Mouse (Mus musculus) ES-Bruce4 (cell line): ENCODE data around the gene Fat2. TPM values are rescaled to one million over a fixed set of nuclear protein-coding genes. Genes with fewer than 3 reads are reported as not detected.

ENCODE experiments used
- H3K27ac ChIP-seq: 2 replicates; pipeline ENCODE4 v1.5.1; 2012; ENCODE audit warnings: low read length, inconsistent platforms; ENCODE audit not compliant: insufficient read depth
- H3K27me3 ChIP-seq: 2 replicates; pipeline ENCODE4 v1.6.1; 2012; ENCODE audit warnings: mild to moderate bottlenecking, low read length, inconsistent platforms; ENCODE audit not compliant: control insufficient read depth, poor library complexity, insufficient read depth, severe bottlenecking
- H3K36me3 ChIP-seq: 2 replicates; pipeline ENCODE4 v1.6.1; 2012; ENCODE audit warnings: inconsistent platforms, mild to moderate bottlenecking, low read length, moderate library complexity; ENCODE audit not compliant: control insufficient read depth, poor library complexity, insufficient read depth, severe bottlenecking
- H3K4me1 ChIP-seq: one replicate; pipeline ENCODE4 v1.8.1; 2011; ENCODE audit warnings: low read length; ENCODE audit not compliant: control insufficient read depth, insufficient read depth
- H3K4me3 ChIP-seq: 2 replicates; pipeline ENCODE4 v1.5.1; 2011; ENCODE audit warnings: low read depth, mild to moderate bottlenecking, low read length
- H3K9ac ChIP-seq: 2 replicates; pipeline ENCODE4 v1.6.1; 2012; ENCODE audit warnings: low read depth, mild to moderate bottlenecking, inconsistent platforms; ENCODE audit not compliant: poor library complexity, severe bottlenecking
- H3K9me3 ChIP-seq: replicated peaks from 2 replicates; pipeline ENCODE4 v1.6.1; 2012; ENCODE audit warnings: mild to moderate bottlenecking, low read length, inconsistent platforms; ENCODE audit not compliant: control insufficient read depth, poor library complexity, insufficient read depth, severe bottlenecking
- CTCF ChIP-seq: IDR thresholded peaks from one replicate; pipeline ENCODE4 v1.8.1; 2011; ENCODE audit warnings: low read depth, low read length
- EP300 ChIP-seq: IDR thresholded peaks from 2 replicates; pipeline ENCODE4 v1.6.1; 2011; ENCODE audit warnings: low read depth, low read length; ENCODE audit not compliant: insufficient read depth
- POLR2A ChIP-seq: IDR thresholded peaks from one replicate; pipeline ENCODE4 v1.8.1; 2011; ENCODE audit warnings: low read length; ENCODE audit not compliant: insufficient read depth
- polyA plus RNA-seq: library from polyadenylated mRNA; stranded (reverse); fragments of >200 nt; gene quantifications from 2 replicates; pipeline ENCODE4 v1.2.4, GENCODE M21; 2011; ENCODE audit warnings: low read depth; ENCODE audit not compliant: missing spikeins, insufficient read depth, insufficient read length

The Fat2 gene
- polyA plus RNA-seq, 1 experiment = 0.90 TPM

DNA sequence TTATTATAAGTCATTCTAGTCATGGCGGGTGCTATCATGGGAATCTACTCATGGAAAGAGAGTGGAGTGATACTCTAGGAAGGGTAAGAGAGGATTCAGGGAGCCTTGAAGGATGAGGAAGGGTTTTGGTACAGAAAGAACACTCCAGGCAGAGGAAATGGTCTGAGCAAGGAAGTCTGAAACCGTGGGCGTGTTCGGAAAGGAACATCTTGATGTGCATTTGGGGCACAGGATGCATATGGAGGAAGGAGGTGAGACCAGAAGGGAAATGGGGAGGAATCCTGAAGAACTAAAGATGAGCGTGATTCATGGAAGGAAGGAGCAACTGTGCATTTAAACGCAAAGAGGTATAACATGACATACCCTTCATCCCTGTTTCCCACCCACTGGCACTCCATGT is 67.8 kb downstream of the Fat2 start:
- Histone ChIP-seq H3K4me3 (no peak overlapping the region), H3K27me3 (no peaks in the 10 kb centered on the region), H3K36me3 (no peaks in the 10 kb centered on the region), H3K9ac (no peak overlapping the region), H3K4me1 (no peaks in the 10 kb centered on the region), H3K27ac (no peak overlapping the region), H3K9me3 (no peaks in the 10 kb centered on the region)
- TF ChIP-seq CTCF (no peak), EP300 (no peak), POLR2A (no peak)

DNA sequence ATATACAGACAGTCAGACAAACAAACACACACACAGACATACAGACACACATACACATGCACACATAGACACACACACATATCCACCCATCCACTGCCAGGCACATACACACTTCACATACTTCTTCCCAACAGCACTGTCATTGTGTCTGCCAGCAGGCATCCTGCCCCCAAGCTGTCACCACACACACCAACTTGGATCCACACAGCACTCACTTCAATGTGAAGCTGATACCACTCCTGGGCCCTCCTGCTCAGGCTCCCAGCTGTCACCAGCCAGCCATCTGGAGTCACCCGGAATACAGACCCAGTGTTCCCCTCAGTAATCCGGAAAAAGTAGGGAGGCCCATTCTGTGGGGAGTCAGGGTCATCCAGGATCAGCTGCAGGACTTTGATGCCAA is 70.7 kb downstream of the Fat2 start:
- no peak overlapping the region for H3K4me3 ChIP-seq
- H3K27me3 ChIP-seq = no peaks in the 10 kb centered on the region
- H3K36me3 ChIP-seq = no peaks in the 10 kb centered on the region

DNA sequence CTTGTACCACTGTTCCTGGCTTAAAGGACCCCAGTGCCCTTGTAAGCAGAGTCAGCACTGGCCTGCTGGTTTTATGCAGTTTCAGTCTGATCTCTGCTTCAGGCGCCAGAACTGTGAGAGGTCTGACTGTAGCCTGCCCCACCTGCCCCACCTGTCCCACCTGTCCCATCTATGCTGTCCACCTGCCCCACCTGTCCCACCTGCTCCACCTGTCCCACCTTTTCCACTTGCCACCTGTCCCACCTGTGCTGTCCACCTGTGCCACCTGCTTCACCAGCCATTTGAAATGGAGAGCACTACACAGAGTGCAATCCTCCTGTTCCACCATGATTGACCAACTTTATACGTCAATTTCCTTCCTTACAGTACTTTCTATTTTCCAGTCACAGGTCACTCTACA is 72.0 kb downstream of the Fat2 start:
- Histone ChIP-seq H3K4me1 (no peaks in the 10 kb centered on the region), H3K27me3 (no peaks in the 10 kb centered on the region), H3K9ac (no peak overlapping the region), H3K4me3 (no peak overlapping the region), H3K9me3 (no peaks in the 10 kb centered on the region), H3K27ac (no peak overlapping the region), H3K36me3 (no peaks in the 10 kb centered on the region)
- TF ChIP-seq CTCF = no peak
- no peak for TF ChIP-seq EP300
- TF ChIP-seq POLR2A = no peak

More for the DNA sequence above, 70.7 kb downstream of the Fat2 start:
- no peak overlapping the region for H3K9ac ChIP-seq
- H3K9me3 ChIP-seq = no peaks in the 10 kb centered on the region
- H3K27ac ChIP-seq = no peak overlapping the region
- H3K4me1 ChIP-seq = no peaks in the 10 kb centered on the region
- no peak for TF ChIP-seq POLR2A
- TF ChIP-seq CTCF = no peak
- TF ChIP-seq EP300 = no peak

DNA sequence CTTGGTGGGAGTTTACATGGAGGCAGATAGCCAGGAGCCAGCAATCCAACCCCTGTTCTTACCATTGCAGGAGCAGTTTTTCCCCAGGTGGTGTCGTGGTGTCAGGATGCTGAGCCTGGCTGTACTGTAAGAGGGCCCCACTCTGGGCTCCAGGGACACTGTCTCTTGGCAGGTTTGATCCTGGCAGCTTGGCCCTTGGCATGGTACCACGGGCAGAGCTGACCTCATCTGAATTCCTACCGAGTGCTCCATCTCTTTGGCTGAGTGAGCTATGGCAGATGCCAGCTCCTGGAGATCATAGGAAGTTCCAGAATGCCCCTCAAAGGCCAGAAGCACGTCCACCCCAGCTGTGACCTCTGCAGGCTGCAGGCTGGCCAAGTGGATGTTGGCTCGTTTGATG is 74.4 kb downstream of the Fat2 start:
- H3K9ac ChIP-seq = no peak overlapping the region
- no peaks in the 10 kb centered on the region for H3K27me3 ChIP-seq
- no peaks in the 10 kb centered on the region for H3K4me1 ChIP-seq
- no peak for TF ChIP-seq EP300
- TF ChIP-seq CTCF = no peak
- H3K27ac ChIP-seq = no peak overlapping the region
- no peak overlapping the region for H3K4me3 ChIP-seq
- no peaks in the 10 kb centered on the region for H3K9me3 ChIP-seq
- no peaks in the 10 kb centered on the region for H3K36me3 ChIP-seq

DNA sequence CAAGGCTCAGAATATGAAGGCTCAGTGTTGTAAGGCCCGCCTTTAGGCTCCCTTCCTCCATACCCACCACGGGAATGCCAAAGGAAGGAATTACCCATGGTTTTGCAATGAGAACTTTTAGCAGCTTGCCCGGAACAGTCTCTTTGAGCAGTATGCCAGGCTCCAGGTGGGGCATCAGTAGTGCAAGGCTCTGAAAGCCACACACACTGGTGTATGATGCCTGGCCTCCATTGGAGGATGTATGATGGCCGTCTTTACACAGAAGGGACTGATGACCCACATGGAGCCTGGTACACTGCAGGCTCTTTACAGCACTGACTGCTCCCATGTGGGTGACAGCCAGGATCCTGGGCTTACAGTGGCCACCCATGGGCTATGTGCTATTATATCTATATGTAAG is 75.3 kb downstream of the Fat2 start:
- Histone ChIP-seq H3K27me3 (no peaks in the 10 kb centered on the region), H3K4me1 (no peaks in the 10 kb centered on the region), H3K4me3 (no peak overlapping the region), H3K9me3 (no peaks in the 10 kb centered on the region), H3K27ac (no peak overlapping the region), H3K9ac (no peak overlapping the region), H3K36me3 (no peaks in the 10 kb centered on the region)
- TF ChIP-seq EP300 (no peak), CTCF (no peak)

DNA sequence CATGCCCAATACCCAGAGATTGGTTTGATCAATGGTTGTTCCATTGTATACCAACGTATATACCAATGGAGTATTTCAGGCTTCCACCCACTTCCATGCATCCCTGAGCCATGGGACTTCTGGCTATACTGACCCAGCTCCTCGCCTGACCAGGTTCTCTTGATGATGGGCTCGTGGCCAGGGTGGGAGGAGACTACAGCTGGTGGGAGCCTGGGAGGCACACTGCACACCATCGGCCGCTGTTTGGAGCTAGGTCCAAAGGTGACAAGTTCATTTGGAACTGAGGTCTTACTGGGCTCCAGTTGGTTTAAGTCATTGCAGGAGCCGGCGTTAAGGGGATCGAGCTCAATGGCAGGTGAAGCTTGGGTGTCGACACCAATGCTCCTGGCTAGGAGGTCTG is 83.0 kb downstream of the Fat2 start:
- H3K4me1 ChIP-seq = no peaks in the 10 kb centered on the region
- no peak overlapping the region for H3K27ac ChIP-seq
- H3K9ac ChIP-seq = no peak overlapping the region
- no peak overlapping the region for H3K4me3 ChIP-seq
- TF ChIP-seq POLR2A (no peak), EP300 (no peak), CTCF (no peak)
- no peaks in the 10 kb centered on the region for H3K27me3 ChIP-seq
- H3K36me3 ChIP-seq = no peaks in the 10 kb centered on the region
- H3K9me3 ChIP-seq = 0 out of 2 replicates have a peak, but pooled peaks cover 6% of the 10 kb centered on the region

DNA sequence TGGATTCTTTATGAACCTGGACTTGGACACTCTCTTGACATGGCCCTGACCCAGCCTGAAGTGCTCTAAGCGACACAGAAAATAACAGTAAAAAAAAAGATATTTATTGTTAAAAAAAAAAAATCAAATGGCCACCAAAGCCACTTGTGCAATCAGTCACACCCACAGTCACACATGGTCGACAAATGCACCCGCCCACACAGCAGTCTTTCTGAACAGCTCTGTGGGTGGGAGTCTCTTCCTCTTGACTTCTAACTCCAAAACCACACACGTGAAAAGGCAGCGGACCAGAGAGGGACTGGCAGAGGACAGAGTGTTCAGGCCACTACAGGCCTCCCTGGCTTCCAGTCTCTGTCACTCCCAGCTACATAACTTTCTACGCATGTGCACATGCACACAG is 85.8 kb downstream of the Fat2 start:
- no peak overlapping the region for H3K4me3 ChIP-seq
- no peak overlapping the region for H3K27ac ChIP-seq
- H3K4me1 ChIP-seq = no peaks in the 10 kb centered on the region
- H3K27me3 ChIP-seq = no peaks in the 10 kb centered on the region
- H3K36me3 ChIP-seq = no peaks in the 10 kb centered on the region
- peaks cover 9% of the 10 kb centered on the region; the same call in 1 of the 2 replicates for H3K9me3 ChIP-seq
- no peak overlapping the region for H3K9ac ChIP-seq
- no peak for TF ChIP-seq CTCF
- TF ChIP-seq POLR2A = no peak
- no peak for TF ChIP-seq EP300
